Mouse (Mus musculus) left cerebral cortex, adult 18-20 months (tissue): ENCODE measurements around the gene Car6. TPM values are rescaled to one million over a fixed set of nuclear protein-coding genes. Genes with fewer than 3 reads are reported as not detected.

ENCODE experiments used
- DNase-seq, 2 experiments: peaks; one replicate each; pipeline ENCODE4 v3.0.0; 2021 to 2022; ENCODE audit warnings: low spot score in 2 of 2, mixed read lengths in 1 of 2
- total RNA-seq, 2 experiments: library from RNA; stranded (reverse); gene quantifications; 2 replicates each; pipeline ENCODE4 v1.2.3; 2021

The Car6 gene
- total RNA-seq, 2 experiments from 2014 or later, result not detected

DNA sequence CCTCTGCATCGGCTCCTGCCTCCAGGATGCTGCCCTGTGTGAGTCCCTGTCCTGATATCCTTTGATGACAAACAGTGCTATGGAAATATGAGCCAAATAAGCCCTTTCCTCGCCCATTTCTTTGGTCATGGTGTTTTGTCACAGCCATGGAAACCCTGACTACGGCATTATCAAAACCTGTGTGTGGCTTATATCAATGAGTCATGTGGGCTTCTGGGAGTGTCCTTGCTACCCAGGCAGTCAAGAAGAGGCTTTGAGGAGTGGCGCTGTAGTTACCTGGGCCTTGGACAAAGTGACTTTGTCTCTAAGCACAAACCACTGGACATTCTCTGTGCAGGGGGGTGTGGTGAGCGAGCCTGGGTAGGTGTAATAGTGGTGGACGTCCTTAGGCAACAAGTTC is 8.9 kb downstream of the Car6 start:
- no peak for DNase-seq

DNA sequence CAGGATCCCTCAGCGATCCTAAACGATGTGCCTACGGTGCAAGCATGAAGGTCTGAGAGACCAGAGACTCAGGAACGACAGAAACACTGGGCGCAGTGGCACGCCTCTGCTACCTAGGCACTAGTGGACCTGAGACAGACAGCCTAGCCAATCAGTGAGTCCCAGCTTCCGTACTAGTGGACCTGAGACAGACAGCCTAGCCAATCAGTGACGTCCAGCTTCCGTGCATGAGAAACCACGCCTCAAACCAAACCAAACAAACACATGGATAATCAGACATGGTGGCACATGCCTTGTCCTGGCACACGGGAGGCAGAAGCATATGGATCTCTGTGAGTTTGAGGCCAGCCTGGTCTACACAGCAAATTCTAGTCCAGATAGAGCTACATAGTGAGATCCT is 12.9 kb downstream of the Car6 start:
- no peak for DNase-seq

DNA sequence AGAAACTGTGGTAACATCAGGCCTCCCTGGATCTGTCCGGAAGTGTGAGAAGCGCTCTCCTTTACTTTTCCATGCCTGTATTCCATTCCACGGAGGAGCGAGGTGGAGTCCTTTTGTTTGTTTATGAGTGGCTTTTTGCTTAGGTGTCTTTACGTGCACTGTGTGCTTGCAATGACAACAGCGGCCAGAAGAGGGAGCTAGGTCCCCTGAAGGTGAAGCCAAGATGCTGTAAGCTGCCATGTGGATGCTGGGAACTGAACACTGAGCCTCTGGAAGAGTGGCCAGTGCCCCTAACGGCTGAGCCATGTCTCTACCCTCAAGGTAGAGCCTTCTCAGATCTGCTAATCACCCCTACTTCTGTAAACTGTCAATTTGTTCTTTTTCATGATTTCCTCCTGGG is 19.8 kb downstream of the Car6 start:
- DNase-seq, result no peak

DNA sequence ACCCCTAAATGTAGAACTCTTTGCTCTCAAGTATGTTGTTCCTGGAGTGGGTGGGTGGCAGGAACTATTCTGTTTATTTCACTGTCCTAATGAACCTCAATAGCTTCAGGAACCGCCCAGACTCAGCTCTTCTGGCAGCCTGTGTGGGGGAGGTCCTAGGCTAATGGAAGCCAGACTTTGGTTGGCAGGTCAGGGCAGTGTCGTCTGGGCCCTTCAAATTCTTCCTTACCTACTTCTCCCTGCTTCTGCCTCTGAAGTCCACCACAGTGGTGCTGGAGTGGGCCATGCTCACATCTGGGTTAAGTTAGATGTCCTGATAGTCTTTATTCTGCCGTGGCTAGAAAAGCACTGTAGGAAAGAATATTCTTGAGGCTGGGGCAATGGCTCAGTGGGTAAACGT is 23.0 kb downstream of the Car6 start:
- DNase-seq, result no peak

DNA sequence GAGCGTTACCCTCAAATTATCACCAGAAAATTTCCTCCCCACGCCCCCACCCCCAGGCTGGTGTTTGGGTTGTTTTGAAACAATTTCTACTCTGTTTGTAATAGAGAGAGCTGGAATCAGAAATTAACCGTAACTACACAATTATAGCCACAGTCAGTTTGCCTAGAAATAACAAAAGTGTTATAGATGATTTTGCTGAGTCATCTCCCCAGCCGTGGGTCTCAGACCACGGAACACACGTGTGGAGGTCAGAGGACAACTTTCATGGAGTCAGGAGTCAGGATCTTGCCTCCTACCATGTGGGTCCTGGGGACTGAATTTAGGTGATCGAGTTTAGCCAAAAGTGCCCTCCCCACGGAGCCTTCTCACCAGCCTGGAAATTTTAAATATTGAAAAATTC is 24.0 kb downstream of the Car6 start:
- no peak for DNase-seq

GRCm38 (mm10) chr4:150176535-150176934 is 24.6 kb downstream of the Car6 start:
- peak in 1 of 2 experiments; percentile 16 for DNase-seq

DNA sequence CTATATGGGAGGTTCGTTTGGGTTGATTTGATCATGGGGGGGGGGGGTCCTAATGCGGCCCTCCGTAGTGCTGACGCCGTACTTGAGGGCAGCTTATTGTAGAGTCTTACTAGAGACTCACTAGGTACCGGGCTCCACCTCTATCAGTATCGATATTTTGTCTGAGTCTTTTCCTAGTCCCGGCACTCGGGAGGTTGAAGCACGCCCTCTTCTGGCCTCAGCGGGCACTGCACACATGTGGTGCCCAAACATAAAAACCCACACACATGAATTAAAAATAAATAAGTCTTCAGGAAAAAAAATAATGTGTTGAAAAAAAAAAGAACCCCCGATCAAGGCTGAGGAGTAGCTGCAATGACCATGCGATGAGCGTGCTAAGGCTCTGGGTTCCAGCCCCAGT is 27.1 kb downstream of the Car6 start:
- no peak for DNase-seq

GRCm38 (mm10) chr4:150173281-150173680 is 27.9 kb downstream of the Car6 start:
- peak; percentile 47 to 58 for DNase-seq

GRCm38 (mm10) chr4:150172107-150172506 is 29.0 kb downstream of the Car6 start:
- no peak for DNase-seq

DNA sequence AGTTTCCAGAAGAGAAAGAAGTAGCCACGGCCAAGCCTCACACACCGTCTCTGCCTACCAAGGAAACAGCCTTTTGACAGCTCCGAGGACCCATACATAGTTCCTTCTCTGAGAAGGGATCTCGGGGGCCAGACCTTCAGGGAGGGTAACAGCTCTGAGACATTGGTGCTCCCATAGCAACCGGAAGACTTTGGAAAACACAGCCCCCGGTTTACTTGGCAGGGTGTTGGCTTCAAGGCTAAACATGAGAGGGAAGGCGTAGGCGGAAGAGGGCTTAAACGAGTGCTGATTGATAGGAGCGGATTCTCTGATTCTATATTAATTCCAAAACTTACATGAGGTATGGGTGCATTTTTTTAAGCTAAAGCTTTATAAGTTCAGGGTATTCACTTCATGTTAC is 32.7 kb downstream of the Car6 start:
- DNase-seq, result peak in 1 of 2 experiments; percentile 15

DNA sequence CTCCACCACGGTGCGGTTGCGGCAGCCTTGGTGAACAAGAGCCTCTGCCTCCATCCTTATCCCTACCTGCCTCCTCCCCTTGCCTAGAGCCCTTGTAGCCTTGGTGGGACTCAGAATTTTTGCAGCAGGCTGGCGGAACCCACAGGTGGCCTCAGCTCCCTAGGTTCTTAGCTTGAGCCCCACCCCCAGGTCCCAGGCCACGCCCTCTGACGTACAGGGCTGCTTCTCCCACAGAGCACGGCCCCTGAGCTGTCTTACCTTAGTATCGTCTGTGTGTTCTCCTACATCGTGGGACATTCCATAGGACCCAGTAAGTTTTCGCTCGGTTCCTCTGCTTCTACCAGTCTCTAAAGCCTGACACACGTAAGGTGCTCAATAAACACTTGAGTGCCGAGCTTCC is 36.3 kb downstream of the Car6 start:
- DNase-seq, result no peak

DNA sequence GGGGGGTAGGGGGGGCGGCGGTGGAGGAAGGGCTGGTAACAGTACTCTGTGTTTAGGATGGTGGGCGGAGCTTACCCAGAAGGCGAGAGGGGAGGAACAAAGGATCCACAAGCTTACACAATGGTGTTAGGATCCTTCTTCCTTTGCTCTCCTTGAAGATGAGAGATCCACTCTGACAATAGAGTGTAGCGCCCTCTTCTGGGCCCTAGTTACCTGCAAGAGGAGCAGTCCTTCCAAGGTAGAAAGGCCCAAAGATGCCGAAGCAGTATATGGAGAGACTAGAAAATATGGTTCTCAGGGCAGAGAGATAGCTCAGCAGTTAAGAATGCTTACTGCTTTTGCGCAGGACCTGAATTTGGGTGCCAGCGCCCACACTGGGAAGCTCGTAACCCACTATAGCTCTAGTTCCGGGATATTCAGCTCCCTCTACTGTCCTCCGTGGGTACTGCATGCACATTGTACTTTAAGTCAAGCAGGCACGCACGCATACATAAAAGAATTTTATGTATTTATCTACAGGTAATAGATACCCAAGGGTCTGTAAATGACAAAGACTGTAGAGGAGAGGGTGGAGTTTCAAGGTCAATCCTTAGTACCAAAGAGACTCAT is 38.5 kb downstream of the Car6 start:
- no peak for DNase-seq

GRCm38 (mm10) chr4:150159458-150159857 is 41.7 kb downstream of the Car6 start:
- DNase-seq, result no peak

GRCm38 (mm10) chr4:150157348-150157882 is 43.7 kb downstream of the Car6 start:
- no peak for DNase-seq

- no peak for DNase-seq
Measured at GRCm38 (mm10) chr4:150155731-150156130, 45.4 kb downstream of the Car6 start.

GRCm38 (mm10) chr4:150155301-150155700 is 45.8 kb downstream of the Car6 start:
- no peak for DNase-seq

- DNase-seq, result no peak
Measured at GRCm38 (mm10) chr4:150152483-150152882, 48.6 kb downstream of the Car6 start.

GRCm38 (mm10) chr4:150151045-150151444 is 50.1 kb downstream of the Car6 start:
- DNase-seq, result no peak

DNA sequence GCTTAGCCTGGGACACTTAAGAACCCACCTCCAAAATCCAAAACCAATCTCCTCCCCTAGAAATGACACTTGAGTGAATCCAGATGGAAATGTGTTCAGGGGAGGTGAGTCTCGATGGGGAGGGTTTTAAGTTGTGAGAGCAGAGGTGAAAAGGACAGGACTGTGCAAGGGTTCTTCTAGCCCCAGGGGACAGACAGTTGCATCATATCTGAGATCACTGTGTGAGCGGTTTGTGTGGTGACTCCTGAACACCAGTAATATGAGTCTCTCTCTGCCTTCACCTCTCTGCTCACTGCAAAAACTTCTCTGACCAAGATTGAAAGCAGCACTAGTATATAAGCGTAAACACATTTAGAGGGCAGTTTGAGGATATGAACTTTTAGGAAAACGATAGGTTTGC is 54.8 kb downstream of the Car6 start:
- DNase-seq, result no peak

GRCm38 (mm10) chr4:150144242-150144641 is 56.9 kb downstream of the Car6 start:
- DNase-seq, result no peak

DNA sequence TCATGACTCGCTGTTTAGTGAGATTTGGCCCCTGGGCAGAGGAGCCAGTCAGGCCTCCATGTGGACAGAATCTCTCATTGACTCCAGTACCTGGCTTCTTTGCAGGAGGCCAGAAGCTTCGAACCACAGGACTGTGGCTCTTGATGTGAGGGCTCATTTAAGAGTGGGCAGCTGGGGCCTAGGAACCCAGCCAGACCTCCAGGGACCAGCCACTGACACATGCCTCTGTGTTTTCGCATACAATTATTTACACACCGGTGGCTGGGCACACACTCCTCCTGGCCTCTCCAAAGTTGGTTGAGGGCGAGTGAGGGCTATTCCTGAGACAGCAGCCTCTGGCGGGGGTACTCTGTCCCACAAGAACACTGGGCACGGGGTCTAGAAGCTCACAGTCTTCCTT is 60.8 kb downstream of the Car6 start:
- no peak for DNase-seq

- no peak for DNase-seq
Measured at GRCm38 (mm10) chr4:150139090-150139489, 62.0 kb downstream of the Car6 start.

DNA sequence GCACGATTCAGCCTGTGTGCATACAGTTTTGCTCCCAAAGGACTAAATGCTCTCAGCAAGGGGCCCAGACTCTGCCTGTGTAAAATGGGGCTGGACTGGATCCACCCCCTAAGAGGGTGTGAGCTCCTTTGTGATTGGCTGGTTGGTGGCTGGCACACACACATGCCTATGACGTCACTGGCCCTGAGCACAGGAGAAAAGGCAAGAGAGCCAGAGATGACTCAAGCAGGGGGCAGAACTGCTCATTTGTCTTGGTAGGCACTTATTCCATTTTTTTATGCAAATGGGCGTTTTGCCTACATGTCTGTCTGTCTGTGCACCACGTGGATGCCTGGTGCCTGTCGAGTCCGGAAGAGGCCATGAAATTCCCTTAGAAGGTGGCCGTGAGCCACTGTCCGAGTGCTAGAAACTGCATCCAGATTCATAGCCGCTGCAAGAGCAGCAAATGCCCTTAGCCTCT is 63.0 kb downstream of the Car6 start:
- DNase-seq, result peak; percentile 40 to 46
